Mouse (Mus musculus): Measurements from ENCODE around the gene Pde4b.

The Pde4b gene

GRCm38 (mm10) chr4:102612596-102612995 is 525.3 kb downstream of the Pde4b start:
- DNase-seq (ENCODE audit: low spot score): no peak

GRCm38 (mm10) chr4:102617774-102618173 is 530.4 kb downstream of the Pde4b start:
- no peak for DNase-seq (ENCODE audit: low spot score)

DNA sequence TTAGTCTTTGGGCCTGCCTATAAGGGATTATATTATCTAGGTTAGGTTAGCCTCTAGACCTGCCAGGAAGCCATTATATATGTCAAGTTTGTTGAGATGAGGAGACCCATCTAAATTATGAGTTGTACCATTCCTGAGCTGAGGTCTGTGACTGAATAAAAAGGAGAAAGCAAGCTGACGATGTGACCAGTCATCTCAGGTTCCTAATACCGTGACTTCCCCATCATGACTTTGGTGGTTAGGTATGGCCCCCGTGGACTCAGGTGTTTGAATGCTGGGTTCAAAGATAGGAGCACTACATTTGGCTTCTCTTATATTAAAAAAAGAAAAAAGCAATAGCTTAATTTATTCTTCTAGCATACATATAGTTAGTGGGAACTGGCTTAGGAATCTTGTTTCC is 531.3 kb downstream of the Pde4b start:
- no peak for DNase-seq (ENCODE audit: low spot score)

GRCm38 (mm10) chr4:102620179-102620910 is 533.0 kb downstream of the Pde4b start:
- no peak for DNase-seq (ENCODE audit: low spot score)

GRCm38 (mm10) chr4:102621120-102621519 is 533.8 kb downstream of the Pde4b start:
- no peak for DNase-seq (ENCODE audit: low spot score)

GRCm38 (mm10) chr4:102622977-102623376 is 535.6 kb downstream of the Pde4b start:
- DNase-seq (ENCODE audit: low spot score): no peak

DNA sequence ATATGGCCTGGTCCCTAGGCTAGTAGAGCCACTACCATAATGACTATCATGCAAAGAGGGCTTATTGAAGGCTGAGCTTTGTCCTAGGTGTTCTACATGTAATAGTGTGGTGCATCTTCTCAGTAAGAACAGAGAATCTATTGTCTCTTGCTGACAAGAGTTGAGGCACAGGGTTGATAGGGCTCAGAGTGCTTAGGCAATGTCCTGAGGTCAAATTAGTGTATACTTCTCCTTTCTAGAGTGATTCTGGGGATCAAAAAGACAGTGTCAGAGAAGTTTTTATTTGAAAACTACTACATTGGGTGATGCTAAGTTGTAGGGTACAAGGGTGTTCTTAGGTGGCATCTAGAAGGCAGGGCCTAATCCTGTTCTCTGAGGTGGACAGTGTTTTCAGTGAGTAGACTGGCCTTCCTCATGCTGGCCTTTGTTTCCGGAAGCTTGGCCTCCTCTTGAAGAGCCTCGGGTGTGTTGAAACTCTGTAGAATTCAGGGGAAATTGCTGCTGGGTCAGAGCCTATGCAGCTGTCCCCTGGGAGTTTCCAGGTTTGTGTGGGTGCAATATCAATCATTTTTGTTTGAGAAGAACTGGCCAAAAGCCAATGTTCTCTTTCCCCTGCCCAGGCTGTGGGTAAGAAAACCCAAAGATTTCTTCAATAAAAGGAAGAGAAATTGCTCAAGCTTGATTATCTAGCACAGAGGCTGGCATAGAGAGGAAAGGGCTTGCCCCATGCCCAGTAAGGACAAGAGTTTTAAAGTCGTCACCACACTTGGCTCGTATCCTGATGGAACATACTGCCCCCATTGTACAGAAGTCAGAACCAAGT is 536.7 kb downstream of the Pde4b start:
- DNase-seq (ENCODE audit: low spot score): no peak

DNA sequence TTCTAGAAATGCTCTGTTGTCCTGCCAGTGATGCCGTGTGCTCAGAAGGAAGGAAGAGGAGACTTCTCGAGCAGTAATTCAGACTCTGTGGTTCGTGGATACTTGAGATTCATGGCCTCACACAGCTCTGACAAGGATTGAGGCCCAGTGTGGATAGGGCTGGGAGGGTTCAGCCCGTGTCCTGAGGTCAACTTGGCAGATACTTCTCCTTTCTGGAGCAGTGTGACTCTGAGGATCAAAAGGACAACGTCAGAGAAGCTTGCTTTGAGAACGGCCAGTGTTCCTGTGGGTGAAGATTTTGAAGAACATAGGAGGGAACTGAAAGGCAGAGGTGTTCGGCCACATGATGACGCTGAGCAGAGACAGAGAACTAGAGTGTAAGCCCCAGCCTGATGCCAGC is 537.6 kb downstream of the Pde4b start:
- no peak for DNase-seq (ENCODE audit: low spot score)

DNA sequence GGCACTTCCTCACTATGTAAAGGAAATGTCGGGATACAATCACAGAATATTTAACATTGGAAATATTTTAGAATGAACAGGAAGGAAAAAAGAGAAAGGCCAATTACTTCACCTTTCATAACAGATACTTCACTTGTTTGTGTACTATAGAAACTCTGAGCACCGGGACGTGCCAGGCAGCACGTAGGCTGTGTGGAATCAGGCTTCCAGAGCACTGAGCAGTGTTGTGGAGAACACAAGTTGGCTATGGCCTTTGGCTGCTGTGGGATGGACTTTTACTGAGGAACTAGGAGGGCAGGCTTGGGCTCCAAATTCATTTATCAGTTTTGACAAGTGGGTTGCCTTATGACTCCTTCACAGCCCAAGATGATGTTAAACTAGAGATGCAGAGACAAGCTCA is 540.5 kb downstream of the Pde4b start:
- DNase-seq (ENCODE audit: low spot score): no peak

- no peak for DNase-seq (ENCODE audit: low spot score)
Measured at GRCm38 (mm10) chr4:102629621-102630020, 542.3 kb downstream of the Pde4b start.

DNA sequence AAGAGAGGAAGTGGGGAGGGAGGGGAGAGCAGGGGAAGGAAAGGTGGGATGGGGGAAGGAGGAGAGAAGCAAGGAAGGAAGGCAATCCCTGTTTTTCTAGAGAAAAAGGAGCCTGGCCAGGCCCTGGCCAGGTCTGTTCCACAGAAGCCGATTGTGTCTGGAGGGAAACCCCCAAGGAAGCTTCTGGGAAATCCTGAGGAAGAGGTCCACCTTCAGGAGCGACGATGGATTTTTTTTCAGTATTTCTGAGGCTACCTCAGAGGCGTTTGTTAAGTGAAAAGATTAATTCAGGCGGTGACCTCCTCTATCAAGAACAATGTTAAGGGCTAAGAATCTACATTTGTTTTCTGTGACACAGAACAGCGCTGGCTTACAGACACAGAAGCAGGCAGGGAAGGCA is 542.9 kb downstream of the Pde4b start:
- no peak for DNase-seq (ENCODE audit: low spot score)

DNA sequence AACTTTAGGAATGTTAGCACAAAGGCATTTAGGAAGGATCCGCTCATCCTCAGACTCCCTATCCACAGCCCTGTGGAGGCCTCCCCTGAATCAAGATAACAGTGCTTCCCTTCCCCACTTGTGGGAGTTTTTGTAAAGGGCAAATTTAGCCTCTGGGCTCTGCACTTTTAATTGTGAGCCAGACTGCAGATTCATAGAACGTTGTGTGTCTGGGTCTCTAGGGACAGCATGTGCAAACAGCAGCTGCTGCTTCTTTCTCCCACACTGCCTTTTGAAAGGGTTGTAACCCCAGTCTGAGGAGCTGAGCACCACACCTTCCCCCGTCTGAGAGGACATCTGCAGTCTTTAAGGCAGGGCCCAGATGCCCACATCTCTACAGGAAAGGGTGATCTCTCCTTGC is 544.3 kb downstream of the Pde4b start:
- peak; percentile 22 for DNase-seq (ENCODE audit: low spot score)

DNA sequence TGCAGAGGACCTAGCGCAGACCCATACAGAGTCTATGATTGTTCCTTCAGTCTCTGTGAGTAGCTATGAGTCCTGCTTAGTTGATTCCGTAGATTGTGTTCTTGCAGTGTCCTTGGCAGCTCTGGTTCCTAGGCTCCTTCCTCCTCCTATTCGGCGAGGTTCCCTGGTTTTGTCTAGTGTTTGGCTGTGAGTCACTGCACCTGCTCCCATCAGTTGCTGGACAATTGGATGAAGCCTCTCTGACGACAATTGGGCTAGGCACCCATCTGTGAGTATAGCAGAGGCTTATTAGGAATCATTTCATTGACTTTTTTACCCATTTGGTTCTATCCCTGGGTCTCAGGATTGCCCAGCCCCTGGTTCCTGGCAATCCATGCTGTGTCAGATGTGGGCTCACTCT is 545.9 kb downstream of the Pde4b start:
- no peak for DNase-seq (ENCODE audit: low spot score)

DNA sequence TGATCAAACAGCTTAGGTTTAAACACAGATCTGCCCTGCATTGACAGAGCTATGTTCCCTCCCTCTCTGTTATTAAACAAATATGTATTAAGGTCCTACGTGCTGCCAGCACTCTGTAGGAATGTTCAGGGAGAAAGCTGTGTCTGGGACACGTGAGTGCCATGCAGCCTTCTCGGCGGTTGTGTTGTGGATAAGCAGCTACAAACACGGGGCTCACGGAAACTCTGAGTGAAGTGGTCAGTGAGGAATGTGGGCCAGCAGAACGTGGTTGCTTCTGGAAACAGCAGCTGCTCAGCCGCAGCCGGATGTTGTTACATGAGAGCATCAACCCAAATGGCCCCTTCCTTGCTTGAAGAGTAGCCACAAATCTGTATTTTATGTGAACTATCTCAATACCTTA is 547.9 kb downstream of the Pde4b start:
- DNase-seq (ENCODE audit: low spot score): peak; percentile 17

DNA sequence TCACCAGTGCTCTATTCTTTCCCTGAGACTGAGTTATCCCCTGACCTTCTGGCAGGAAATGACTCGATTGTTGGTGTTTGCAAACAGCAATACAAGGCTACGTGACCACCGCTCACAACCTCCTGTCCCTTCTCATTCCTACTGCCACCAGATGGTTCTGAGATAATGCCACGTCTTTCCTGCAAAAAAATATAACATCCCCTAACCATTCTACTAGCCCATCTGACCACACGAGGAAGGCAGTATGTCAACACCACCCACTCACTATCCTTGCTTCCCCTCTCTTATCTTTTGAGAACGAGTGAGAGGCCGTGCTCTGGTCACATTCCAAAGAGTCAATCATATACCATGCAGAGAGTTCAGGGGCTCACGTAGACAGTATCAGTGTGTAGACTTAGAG is 548.6 kb downstream of the Pde4b start:
- DNase-seq (ENCODE audit: low spot score): no peak

- DNase-seq (ENCODE audit: low spot score): no peak
Measured at GRCm38 (mm10) chr4:102637348-102637910, 550.1 kb downstream of the Pde4b start.

DNA sequence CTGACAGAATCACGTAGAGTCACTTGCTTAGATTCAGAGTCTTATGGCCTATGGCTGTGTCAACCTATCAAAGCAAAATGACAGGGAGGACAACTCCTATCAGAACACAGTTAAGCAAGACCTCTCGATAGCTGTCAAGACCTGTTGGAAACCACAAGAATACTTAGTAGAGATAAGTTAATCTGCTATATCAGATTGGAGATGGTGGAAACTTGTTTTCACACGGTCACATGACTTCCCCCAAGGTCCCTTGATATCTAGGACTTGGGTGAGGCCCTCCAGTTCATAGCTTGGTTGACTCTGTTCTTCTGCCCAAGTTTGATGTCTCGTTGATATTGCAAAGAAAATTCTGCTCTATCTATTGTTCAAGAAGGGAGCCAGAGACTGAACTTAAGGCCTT is 553.6 kb downstream of the Pde4b start:
- no peak for DNase-seq (ENCODE audit: low spot score)

- DNase-seq (ENCODE audit: low spot score): no peak
Measured at GRCm38 (mm10) chr4:102644062-102644461, 556.7 kb downstream of the Pde4b start.

DNA sequence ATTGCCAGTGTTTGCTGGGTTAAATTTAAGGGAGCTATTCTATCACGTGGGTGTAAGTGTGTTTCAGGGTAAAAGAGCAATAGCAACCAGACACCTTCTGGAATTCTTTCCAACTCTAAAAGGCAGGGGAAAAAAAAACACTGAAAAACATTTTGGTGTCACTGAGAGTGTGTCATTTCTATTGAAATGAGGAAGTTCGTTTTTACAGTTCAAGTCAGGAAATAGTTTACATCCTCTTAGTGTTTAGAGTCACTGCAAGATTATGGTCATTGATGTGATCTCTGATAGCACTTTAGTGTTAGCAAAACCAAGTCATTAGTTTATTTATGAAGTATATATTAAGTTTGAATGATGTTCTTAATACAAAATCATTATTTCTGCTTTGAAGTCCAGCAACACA is 559.7 kb downstream of the Pde4b start:
- DNase-seq (ENCODE audit: low spot score): no peak

- no peak for DNase-seq (ENCODE audit: low spot score)
Measured at GRCm38 (mm10) chr4:102655331-102655730, 568.0 kb downstream of the Pde4b start.

DNA sequence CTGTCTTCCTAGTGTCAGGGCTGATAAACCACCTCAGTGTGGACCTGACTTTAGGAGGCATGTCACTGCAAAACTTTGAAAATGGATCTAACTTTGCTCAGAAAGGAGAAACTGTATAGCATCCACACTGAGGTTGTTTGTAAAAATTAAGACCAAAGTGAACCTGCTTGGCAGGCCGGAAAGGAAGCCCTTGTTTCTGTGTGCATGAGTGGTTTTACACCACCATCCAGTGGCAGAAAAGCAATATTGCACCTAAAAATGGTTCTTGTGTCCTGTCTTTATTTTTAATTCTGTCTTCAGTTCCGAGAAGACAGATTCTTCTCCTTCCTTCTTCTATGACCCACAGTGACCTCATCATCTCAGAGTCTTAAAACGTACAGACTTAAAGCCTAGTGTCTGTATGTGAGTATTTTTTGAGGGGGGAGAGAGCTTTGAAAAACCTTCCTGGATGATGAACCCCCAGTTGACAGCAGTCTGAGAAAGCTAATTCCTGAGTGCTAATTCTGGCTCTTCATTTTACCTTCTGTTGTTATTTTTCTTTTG is 569.2 kb downstream of the Pde4b start:
- DNase-seq (ENCODE audit: low spot score): peak; percentile 77
